27 mouse cellular contexts compared by ENCODE assay signal in genomic region chr2:127306123-127306522, GRCm38 (mm10). TPM values are rescaled to one million over a fixed set of nuclear protein-coding genes. Genes with fewer than 3 reads are reported as not detected.
DNase-seq lines count a peak whose midpoint lies in the region; ATAC-seq and TF ChIP-seq lines count a peak whose summit lies in the region.
"Had no signal": no experiment of that assay in that cellular context is flagged by ENCODE, and none has a peak within 500 bp of the region (broad histone marks: within the 10 kb centered on the region; RNA-seq: fewer than 3 reads in every experiment).

No protein-coding gene starts in this region.

- no peak overlapping the region for H3K4me3 ChIP-seq in gastrocnemius, adult 2 months
- H3K4me3 ChIP-seq in liver, embryonic 14.5 days (ENCODE audit: insufficient read depth in 1 of 2, low read depth in 2 of 2, low read length in 2 of 2) = no peak overlapping the region
- H3K4me3 ChIP-seq in liver, embryonic 11.5 days (ENCODE audit: low read depth, low read length) = no peak overlapping the region
- no peak overlapping the region for H3K4me3 ChIP-seq in embryonic facial prominence, embryonic 10.5 days
- H3K4me3 ChIP-seq: neural tube, embryonic 13.5 days had no signal

- DNase-seq in gastrocnemius, adult 2 months = no peak
- no peak for DNase-seq in gastrocnemius, postnatal 4 days (ENCODE audit: low spot score in 2 of 2)
- DNase-seq in liver, embryonic 14.5 days (ENCODE audit: low read depth in 3 of 3, low spot score in 3 of 3) = no peak
- no peak for DNase-seq in liver, embryonic 11.5 days (ENCODE audit: low spot score)
- DNase-seq in 416B (ENCODE audit: low read depth) = peak; percentile 70
- peak; percentile 45 for DNase-seq in T-cell, adult 2 months (ENCODE audit: low spot score)
- no peak for DNase-seq in embryo, embryonic 9.5 days (ENCODE audit: extremely low spot score)
- DNase-seq in embryonic facial prominence, embryonic 10.5 days (ENCODE audit: low spot score) = no peak
- DNase-seq: adrenal gland, postnatal 25 days; cerebellum, adult 11-12 months; cerebellum, postnatal 25 days; gastrocnemius, postnatal 10 days; layer of hippocampus, postnatal 36 days; lung, adult 18-20 months; thymus, adult 2 months had no signal

- no peak overlapping the region for H3K9ac ChIP-seq in liver, embryonic 14.5 days (replicated peaks)
- no peak overlapping the region for H3K9ac ChIP-seq in liver, embryonic 11.5 days (ENCODE audit: low read depth, low read length)
- H3K9ac ChIP-seq: neural tube, embryonic 13.5 days had no signal

- ATAC-seq in liver, embryonic 14.5 days (ENCODE audit: insufficient read depth) = no peak
- ATAC-seq in liver, embryonic 11.5 days (replicated peaks; ENCODE audit: low FRiP score) = no peak

- no peak overlapping the region for H3K4me2 ChIP-seq in liver, embryonic 14.5 days (ENCODE audit: low read depth)
- no peak overlapping the region for H3K4me2 ChIP-seq in liver, embryonic 11.5 days
- H3K4me2 ChIP-seq: midbrain, embryonic 11.5 days; neural tube, embryonic 13.5 days had no signal

- no peaks in the 10 kb centered on the region for H3K36me3 ChIP-seq in liver, embryonic 14.5 days (replicated peaks; ENCODE audit: control insufficient read depth, insufficient read depth, low read depth)
- H3K36me3 ChIP-seq in liver, embryonic 11.5 days (ENCODE audit: control insufficient read depth, insufficient read depth, low read length) = no peaks in the 10 kb centered on the region; the same call in 1 of the 2 replicates
- H3K36me3 ChIP-seq in embryonic facial prominence, embryonic 10.5 days (replicated peaks) = peaks cover 8% of the 10 kb centered on the region

- intact Hi-C loops in gastrocnemius, adult 2 months (cut with DNase I) = no loop called here

- no peak for TF ChIP-seq EP300 in liver, embryonic 14.5 days (IDR thresholded peaks at IDR 0.05; ENCODE audit: low read depth)

- H3K9me3 ChIP-seq in liver, embryonic 14.5 days (ENCODE audit: control insufficient read depth, low read length) = no peaks in the 10 kb centered on the region
- H3K9me3 ChIP-seq in liver, embryonic 11.5 days (ENCODE audit: control insufficient read depth, low read length) = no peaks in the 10 kb centered on the region
- no peaks in the 10 kb centered on the region for H3K9me3 ChIP-seq in embryonic facial prominence, embryonic 10.5 days
- H3K9me3 ChIP-seq: neural tube, embryonic 13.5 days had no signal

- H3K27me3 ChIP-seq in liver, embryonic 14.5 days (ENCODE audit: control insufficient read depth, insufficient read depth, low read length) = no peaks in the 10 kb centered on the region
- H3K27me3 ChIP-seq in liver, embryonic 11.5 days (replicated peaks; ENCODE audit: control insufficient read depth, insufficient read depth, low read length) = no peaks in the 10 kb centered on the region
- no peaks in the 10 kb centered on the region for H3K27me3 ChIP-seq in embryonic facial prominence, embryonic 10.5 days (replicated peaks; ENCODE audit: low read depth, poor library complexity, severe bottlenecking)
- H3K27me3 ChIP-seq: neural tube, embryonic 13.5 days had no signal

- TF ChIP-seq CTCF in gastrocnemius, adult 2 months (IDR thresholded peaks at IDR 0.05) = peak; percentile 8; the same call in 1 of the 2 replicates
- TF ChIP-seq CTCF in liver, embryonic 14.5 days (IDR thresholded peaks at IDR 0.05; ENCODE audit: low read depth) = peak; percentile 52; the same call in 1 of the 2 replicates

- no peaks in the 10 kb centered on the region for H3K4me1 ChIP-seq in liver, embryonic 14.5 days (replicated peaks; ENCODE audit: control insufficient read depth in 2 of 2, insufficient read depth in 2 of 2, low read length in 1 of 2)
- H3K4me1 ChIP-seq in liver, embryonic 11.5 days (replicated peaks; ENCODE audit: control insufficient read depth, insufficient read depth, low read length) = no peaks in the 10 kb centered on the region
- H3K4me1 ChIP-seq in embryonic facial prominence, embryonic 10.5 days = no peaks in the 10 kb centered on the region
- H3K4me1 ChIP-seq: neural tube, embryonic 13.5 days had no signal

- H3K27ac ChIP-seq in gastrocnemius, adult 2 months = no peak overlapping the region
- no peak overlapping the region for H3K27ac ChIP-seq in liver, embryonic 14.5 days
- H3K27ac ChIP-seq in liver, embryonic 11.5 days (ENCODE audit: low read depth, low read length) = no peak overlapping the region
- no peak overlapping the region for H3K27ac ChIP-seq in embryonic facial prominence, embryonic 10.5 days (replicated peaks)
- H3K27ac ChIP-seq: macrophage; neural tube, embryonic 13.5 days had no signal

RNA-seq across cellular contexts. Expression of gene Dusp2, which starts 29.8 kb away (rescaled TPM):
- total RNA-seq in gastrocnemius, adult 2 months (2021) = 1 to 10 TPM in 1 of 2 experiments, under 1 TPM in 1; 0.59 to 1.2 TPM
- total RNA-seq in gastrocnemius, postnatal 4 days (2021) = 1 to 10 TPM; 3.2 to 3.6 TPM
- polyA plus RNA-seq in liver, embryonic 14.5 days (2012; rRNA removed) = 1.1 and 1.8 TPM in 2 replicates
- polyA plus RNA-seq in liver, embryonic 14.5 days (2014; fragmentation: Nextera tagmentation; extraction: Ambion mirVana) = 1.5 and 1.7 TPM in 2 replicates
- polyA plus RNA-seq in liver, embryonic 11.5 days (2014; fragmentation: Nextera tagmentation; extraction: Ambion mirVana) = 8.8 and 10.1 TPM in 2 replicates
- polyA plus RNA-seq in embryonic facial prominence, embryonic 10.5 days (2016; fragmentation: Nextera tagmentation; extraction: Ambion mirVana) = 3.3 and 3.6 TPM in 2 replicates

RNA-seq across cellular contexts. Expression of gene Astl, which starts 32.3 kb away (rescaled TPM):
- under 1 TPM in 1 of 2 experiments, not detected in 1; 0.25 TPM for total RNA-seq in gastrocnemius, adult 2 months (2021)
- total RNA-seq in gastrocnemius, postnatal 4 days (2021) = under 1 TPM; 0.12 to 0.31 TPM
- not detected in 2 replicates for polyA plus RNA-seq in liver, embryonic 14.5 days (2012; rRNA removed)
- not detected in 2 replicates for polyA plus RNA-seq in liver, embryonic 14.5 days (2014; fragmentation: Nextera tagmentation; extraction: Ambion mirVana)
- not detected in 2 replicates for polyA plus RNA-seq in liver, embryonic 11.5 days (2014; fragmentation: Nextera tagmentation; extraction: Ambion mirVana)
- 0.09 and 0.15 TPM in 2 replicates for polyA plus RNA-seq in embryonic facial prominence, embryonic 10.5 days (2016; fragmentation: Nextera tagmentation; extraction: Ambion mirVana)
- total RNA-seq: adrenal gland, postnatal 25 days; heart, adult 8-10 months; layer of hippocampus, postnatal 36 days; left cerebral cortex, postnatal 14 days had no signal
- polyA plus RNA-seq: forebrain, embryonic 11.5 days; frontal cortex, adult 2 months; heart, embryonic 16.5 days; kidney, embryonic 16.5 days; macrophage; midbrain, embryonic 11.5 days; neural tube, embryonic 13.5 days; small intestine, adult 2 months; stomach, embryonic 14.5 days; urinary bladder, adult 2 months had no signal

RNA-seq across cellular contexts. Expression of gene Stard7, which starts 36.1 kb away (rescaled TPM):
- 100 to 1,000 TPM in 1 of 2 experiments, 10 to 100 TPM in 1; 88.9 to 152 TPM for total RNA-seq in gastrocnemius, adult 2 months (2021)
- total RNA-seq in gastrocnemius, postnatal 4 days (2021) = 100 to 1,000 TPM; 108 to 129 TPM
- polyA plus RNA-seq in liver, embryonic 14.5 days (2012; rRNA removed) = 23.3 and 29.8 TPM in 2 replicates
- polyA plus RNA-seq in liver, embryonic 14.5 days (2014; fragmentation: Nextera tagmentation; extraction: Ambion mirVana) = 42.0 and 51.9 TPM in 2 replicates
- polyA plus RNA-seq in liver, embryonic 11.5 days (2014; fragmentation: Nextera tagmentation; extraction: Ambion mirVana) = 88.9 and 99.6 TPM in 2 replicates
- polyA plus RNA-seq in embryonic facial prominence, embryonic 10.5 days (2016; fragmentation: Nextera tagmentation; extraction: Ambion mirVana) = 80.1 and 81.2 TPM in 2 replicates

RNA-seq across cellular contexts. Expression of gene Adra2b, which starts 56.9 kb away (rescaled TPM):
- under 1 TPM; 0.39 to 0.69 TPM for total RNA-seq in gastrocnemius, adult 2 months (2021)
- total RNA-seq in gastrocnemius, postnatal 4 days (2021) = 1 to 10 TPM in 1 of 2 experiments, under 1 TPM in 1; 0.96 to 1.2 TPM
- 12.4 and 13.2 TPM in 2 replicates for polyA plus RNA-seq in liver, embryonic 14.5 days (2012; rRNA removed)
- polyA plus RNA-seq in liver, embryonic 14.5 days (2014; fragmentation: Nextera tagmentation; extraction: Ambion mirVana) = 20.0 and 24.4 TPM in 2 replicates
- 20.1 and 20.7 TPM in 2 replicates for polyA plus RNA-seq in liver, embryonic 11.5 days (2014; fragmentation: Nextera tagmentation; extraction: Ambion mirVana)
- 1.9 and 2.2 TPM in 2 replicates for polyA plus RNA-seq in embryonic facial prominence, embryonic 10.5 days (2016; fragmentation: Nextera tagmentation; extraction: Ambion mirVana)
- polyA plus RNA-seq: macrophage had no signal

RNA-seq across cellular contexts. Expression of gene Tmem127, which starts 58.4 kb away (rescaled TPM):
- total RNA-seq in gastrocnemius, adult 2 months (2021) = 10 to 100 TPM; 21.6 to 24.3 TPM
- total RNA-seq in gastrocnemius, postnatal 4 days (2021) = 10 to 100 TPM; 47.9 to 48.5 TPM
- 8.4 and 11.7 TPM in 2 replicates for polyA plus RNA-seq in liver, embryonic 14.5 days (2012; rRNA removed)
- polyA plus RNA-seq in liver, embryonic 14.5 days (2014; fragmentation: Nextera tagmentation; extraction: Ambion mirVana) = 7.4 and 9.2 TPM in 2 replicates
- 16.9 and 18.2 TPM in 2 replicates for polyA plus RNA-seq in liver, embryonic 11.5 days (2014; fragmentation: Nextera tagmentation; extraction: Ambion mirVana)
- 22.5 and 23.1 TPM in 2 replicates for polyA plus RNA-seq in embryonic facial prominence, embryonic 10.5 days (2016; fragmentation: Nextera tagmentation; extraction: Ambion mirVana)

Comparison
In these comparisons a context has a peak if more than half of its experiments do, and no peak if none do; other contexts are left out.
1. DNase-seq: peak in 416B (single experiment) and T-cell, adult 2 months (single experiment); none in gastrocnemius, adult 2 months (single experiment), gastrocnemius, postnatal 4 days (0 of 2), liver, embryonic 14.5 days (0 of 3), liver, embryonic 11.5 days (single experiment), embryo, embryonic 9.5 days (single experiment) and embryonic facial prominence, embryonic 10.5 days (single experiment).